Mouse (Mus musculus): ENCODE data around the gene Gbgt1. TPM values are rescaled to one million over a fixed set of nuclear protein-coding genes. Genes with fewer than 3 reads are reported as not detected.
A peak's percentile ranks its signal among the peaks of the same experiment; 100 is the strongest.
"Not testable (repeated sequence)": the region's sequence is repeated elsewhere in the genome, so short reads cannot be mapped to it uniquely, and the experiment has no call there.

Gbgt1 gene
- polyA plus RNA-seq, 1 experiment from 2014 or later, result not detected

GRCm38 (mm10) chr2:28467860-28468485 is 28.7 kb upstream of the Gbgt1 start, which contains the start of gene Mrps2:
Gene Mrps2 (plus strand): TSS chr2:28468066.
- Histone ChIP-seq H3K27ac (replicated peaks; ENCODE audit: low read depth, low read length) (no peak within 1 kb of the TSS), H3K4me3 (ENCODE audit: low read depth, low read length) (peak within 1 kb of the TSS; percentile 96)

GRCm38 (mm10) chr2:28468486-28469225 is 28.0 kb upstream of the Gbgt1 start:
- Histone ChIP-seq H3K36me3 (replicated peaks; ENCODE audit: control insufficient read depth, insufficient read depth, low read depth, low read length) (peaks cover 14% of the 10 kb centered on the region), H3K9me3 (replicated peaks; ENCODE audit: control insufficient read depth, low read length) (no peaks in the 10 kb centered on the region), H3K9ac (replicated peaks; ENCODE audit: low read length) (peak overlapping the region; percentile 93), H3K4me2 (ENCODE audit: low read depth, low read length) (peak overlapping the region; percentile 43), H3K4me3 (ENCODE audit: low read depth, low read length) (peak overlapping the region; percentile 96), H3K4me1 (ENCODE audit: control insufficient read depth, insufficient read depth, low read length) (no peaks in the 10 kb centered on the region), H3K27ac (replicated peaks; ENCODE audit: low read depth, low read length) (no peak overlapping the region), H3K27me3 (ENCODE audit: control insufficient read depth, insufficient read depth, low read length) (no peaks in the 10 kb centered on the region; the same call in 1 of the 2 replicates)
- DNase-seq (ENCODE audit: low spot score) (no peak), ATAC-seq (replicated peaks; ENCODE audit: insufficient number of reproducible peaks, low FRiP score, low TSS enrichment, low read depth) (no peak)
- 55% methylated on average over 18 of the region's 18 CpGs for WGBS

More at GRCm38 (mm10) chr2:28467860-28468485, 28.7 kb upstream of the Gbgt1 start, which contains the start of gene Mrps2:
- DNase-seq (ENCODE audit: low spot score) (peak; percentile 91), ATAC-seq (replicated peaks; ENCODE audit: insufficient number of reproducible peaks, low FRiP score, low TSS enrichment, low read depth) (peak; percentile 88)
- no peaks in the 10 kb centered on the region; the same call in 1 of the 2 replicates for H3K27me3 ChIP-seq (ENCODE audit: control insufficient read depth, insufficient read depth, low read length)
- H3K36me3 ChIP-seq (replicated peaks; ENCODE audit: control insufficient read depth, insufficient read depth, low read depth, low read length), result peaks cover 14% of the 10 kb centered on the region
- no peaks in the 10 kb centered on the region for H3K4me1 ChIP-seq (ENCODE audit: control insufficient read depth, insufficient read depth, low read length)
- no peaks in the 10 kb centered on the region for H3K9me3 ChIP-seq (replicated peaks; ENCODE audit: control insufficient read depth, low read length)
- H3K4me2 ChIP-seq (ENCODE audit: low read depth, low read length), result peak within 1 kb of the TSS; percentile 43
- peak within 1 kb of the TSS; percentile 93 for H3K9ac ChIP-seq (replicated peaks; ENCODE audit: low read length)
- under 1% methylated on average over 50 of the region's 52 CpGs for WGBS

DNA sequence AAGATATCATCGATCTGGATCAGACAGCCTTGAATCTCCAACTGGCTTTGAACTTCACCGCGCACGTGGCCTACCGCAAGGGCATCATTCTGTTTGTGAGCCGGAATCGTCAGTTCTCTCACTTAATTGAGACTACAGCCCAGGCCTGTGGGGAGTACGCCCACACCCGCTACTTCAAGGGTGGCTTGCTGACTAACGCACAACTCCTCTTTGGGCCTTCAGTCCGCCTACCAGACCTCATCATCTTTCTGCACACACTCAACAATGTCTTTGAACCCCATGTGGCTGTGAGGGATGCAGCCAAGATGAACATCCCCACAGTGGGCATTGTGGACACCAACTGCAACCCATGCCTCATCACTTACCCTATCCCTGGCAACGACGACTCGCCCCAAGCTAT is 27.2 kb upstream of the Gbgt1 start:
- H3K36me3 ChIP-seq (replicated peaks; ENCODE audit: control insufficient read depth, insufficient read depth, low read depth, low read length), result peaks cover 14% of the 10 kb centered on the region
- ATAC-seq (replicated peaks; ENCODE audit: insufficient number of reproducible peaks, low FRiP score, low TSS enrichment, low read depth) (no peak), DNase-seq (ENCODE audit: low spot score) (no peak)
- no peak overlapping the region for H3K27ac ChIP-seq (replicated peaks; ENCODE audit: low read depth, low read length)
- no peak overlapping the region for H3K9ac ChIP-seq (replicated peaks; ENCODE audit: low read length)
- no peak overlapping the region for H3K4me2 ChIP-seq (ENCODE audit: low read depth, low read length)
- no peaks in the 10 kb centered on the region for H3K9me3 ChIP-seq (replicated peaks; ENCODE audit: control insufficient read depth, low read length)
- H3K27me3 ChIP-seq (ENCODE audit: control insufficient read depth, insufficient read depth, low read length), result no peaks in the 10 kb centered on the region; the same call in 1 of the 2 replicates
- H3K4me3 ChIP-seq (ENCODE audit: low read depth, low read length), result no peak overlapping the region
- no peaks in the 10 kb centered on the region for H3K4me1 ChIP-seq (ENCODE audit: control insufficient read depth, insufficient read depth, low read length)
- 98% methylated on average over 14 of the region's 14 CpGs for WGBS

DNA sequence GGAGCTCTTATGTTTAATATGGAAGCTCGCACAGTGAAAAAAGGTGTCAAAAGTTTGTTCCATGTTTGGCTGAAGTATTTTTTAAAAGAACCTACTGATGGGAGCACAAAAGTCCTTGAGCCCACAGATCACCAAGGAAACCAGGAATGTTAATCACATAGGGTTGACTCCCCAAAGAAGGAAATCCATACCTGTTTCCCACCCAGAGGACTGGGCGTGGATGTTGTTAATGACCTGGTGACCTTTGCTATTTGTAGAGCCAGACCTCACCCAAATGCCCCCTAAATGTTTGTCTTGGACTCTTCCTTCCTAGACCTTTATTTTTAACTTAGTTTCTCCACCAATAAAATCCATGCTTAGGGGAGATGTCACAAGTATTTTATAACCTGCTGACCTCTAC is 26.1 kb upstream of the Gbgt1 start:
- 98% methylated on average over 2 of the region's 2 CpGs for WGBS
- no peaks in the 10 kb centered on the region for H3K9me3 ChIP-seq (replicated peaks; ENCODE audit: control insufficient read depth, low read length)
- no peak overlapping the region for H3K9ac ChIP-seq (replicated peaks; ENCODE audit: low read length)
- DNase-seq (ENCODE audit: low spot score) (no peak), ATAC-seq (replicated peaks; ENCODE audit: insufficient number of reproducible peaks, low FRiP score, low TSS enrichment, low read depth) (no peak)
- H3K4me2 ChIP-seq (ENCODE audit: low read depth, low read length), result no peak overlapping the region
- H3K36me3 ChIP-seq (replicated peaks; ENCODE audit: control insufficient read depth, insufficient read depth, low read depth, low read length), result peaks cover 14% of the 10 kb centered on the region
- H3K4me3 ChIP-seq (ENCODE audit: low read depth, low read length), result no peak overlapping the region
- H3K27ac ChIP-seq (replicated peaks; ENCODE audit: low read depth, low read length), result no peak overlapping the region
- no peaks in the 10 kb centered on the region; the same call in 1 of the 2 replicates for H3K27me3 ChIP-seq (ENCODE audit: control insufficient read depth, insufficient read depth, low read length)
- no peaks in the 10 kb centered on the region for H3K4me1 ChIP-seq (ENCODE audit: control insufficient read depth, insufficient read depth, low read length)

GRCm38 (mm10) chr2:28472011-28472410 is 24.7 kb upstream of the Gbgt1 start:
- not testable (repeated sequence) for H3K4me3 ChIP-seq (ENCODE audit: low read depth, low read length); DNase-seq (ENCODE audit: low spot score); ATAC-seq (replicated peaks; ENCODE audit: insufficient number of reproducible peaks, low FRiP score, low TSS enrichment, low read depth); H3K4me1 ChIP-seq (ENCODE audit: control insufficient read depth, insufficient read depth, low read length); H3K27ac ChIP-seq (replicated peaks; ENCODE audit: low read depth, low read length); H3K27me3 ChIP-seq (ENCODE audit: control insufficient read depth, insufficient read depth, low read length); H3K9me3 ChIP-seq (replicated peaks; ENCODE audit: control insufficient read depth, low read length); H3K9ac ChIP-seq (replicated peaks; ENCODE audit: low read length); H3K4me2 ChIP-seq (ENCODE audit: low read depth, low read length)
- 94% methylated on average over 8 of the region's 8 CpGs for WGBS
- peaks cover 14% of the 10 kb centered on the region for H3K36me3 ChIP-seq (replicated peaks; ENCODE audit: control insufficient read depth, insufficient read depth, low read depth, low read length)

- not testable (repeated sequence) for ATAC-seq (replicated peaks; ENCODE audit: insufficient number of reproducible peaks, low FRiP score, low TSS enrichment, low read depth); H3K27ac ChIP-seq (replicated peaks; ENCODE audit: low read depth, low read length); H3K27me3 ChIP-seq (ENCODE audit: control insufficient read depth, insufficient read depth, low read length); DNase-seq (ENCODE audit: low spot score); H3K9me3 ChIP-seq (replicated peaks; ENCODE audit: control insufficient read depth, low read length); H3K4me2 ChIP-seq (ENCODE audit: low read depth, low read length); H3K9ac ChIP-seq (replicated peaks; ENCODE audit: low read length); H3K4me1 ChIP-seq (ENCODE audit: control insufficient read depth, insufficient read depth, low read length); H3K36me3 ChIP-seq (replicated peaks; ENCODE audit: control insufficient read depth, insufficient read depth, low read depth, low read length); H3K4me3 ChIP-seq (ENCODE audit: low read depth, low read length)
- WGBS, result 86% methylated on average over 5 of the region's 5 CpGs
Measured at GRCm38 (mm10) chr2:28477993-28478392, 18.7 kb upstream of the Gbgt1 start.

DNA sequence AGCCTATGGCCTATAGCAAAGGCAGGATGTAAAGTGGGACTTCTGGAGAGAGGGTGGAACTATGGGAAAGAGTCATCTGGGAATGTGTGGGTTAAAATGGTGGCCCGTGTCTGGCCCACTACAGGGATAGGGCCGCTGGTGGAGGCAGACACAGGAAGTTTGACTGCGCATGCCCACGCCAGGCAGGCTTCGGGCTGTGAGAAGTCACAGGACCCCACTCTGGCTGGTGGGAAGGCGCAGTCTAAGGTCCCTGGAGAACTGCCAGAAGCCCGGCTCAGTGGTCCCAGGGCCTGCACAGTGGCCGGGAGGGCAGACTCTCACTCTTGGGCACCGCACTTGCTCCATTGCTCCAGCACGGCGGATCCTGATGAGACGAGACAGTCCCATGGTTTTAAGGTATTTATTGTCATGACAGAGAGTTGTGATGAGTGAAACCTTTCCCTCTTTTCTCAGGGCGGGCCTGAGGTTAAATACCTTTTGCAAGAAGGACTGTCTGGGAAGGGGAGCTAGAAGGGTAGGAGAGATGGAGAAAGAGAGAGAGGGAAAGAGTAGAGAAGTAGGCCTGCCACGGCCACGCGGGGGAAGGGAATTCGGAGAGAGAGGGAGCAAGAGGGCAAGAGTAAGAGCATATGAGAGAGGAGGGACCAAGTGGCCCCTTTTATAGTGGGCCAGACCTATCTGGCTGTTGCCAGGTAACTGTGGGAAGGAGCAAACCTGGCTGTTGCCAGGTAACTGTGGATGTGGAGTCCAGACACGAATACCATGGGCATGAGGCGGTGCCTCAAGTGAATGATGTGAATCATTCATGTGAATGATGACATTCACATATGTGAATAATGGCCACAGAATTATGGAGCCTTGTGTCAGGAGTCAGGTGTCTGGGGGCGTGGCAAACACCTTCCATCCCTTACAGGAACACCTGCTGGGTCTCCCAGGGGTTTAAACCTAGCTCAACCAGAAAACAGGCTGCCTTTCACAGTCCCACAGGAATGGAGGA is 17.2 kb upstream of the Gbgt1 start:
- H3K4me3 ChIP-seq (ENCODE audit: low read depth, low read length), result no peak overlapping the region
- no peaks in the 10 kb centered on the region for H3K9me3 ChIP-seq (replicated peaks; ENCODE audit: control insufficient read depth, low read length)
- H3K4me2 ChIP-seq (ENCODE audit: low read depth, low read length), result no peak overlapping the region
- H3K27ac ChIP-seq (replicated peaks; ENCODE audit: low read depth, low read length), result no peak overlapping the region
- no peaks in the 10 kb centered on the region for H3K4me1 ChIP-seq (ENCODE audit: control insufficient read depth, insufficient read depth, low read length)
- H3K27me3 ChIP-seq (ENCODE audit: control insufficient read depth, insufficient read depth, low read length), result no peaks in the 10 kb centered on the region
- H3K36me3 ChIP-seq (replicated peaks; ENCODE audit: control insufficient read depth, insufficient read depth, low read depth, low read length), result no peaks in the 10 kb centered on the region
- H3K9ac ChIP-seq (replicated peaks; ENCODE audit: low read length), result no peak overlapping the region
- ATAC-seq (replicated peaks; ENCODE audit: insufficient number of reproducible peaks, low FRiP score, low TSS enrichment, low read depth) (no peak), DNase-seq (ENCODE audit: low spot score) (no peak)
- 82% methylated on average over 20 of the region's 20 CpGs for WGBS
